Mouse (Mus musculus) spleen, postnatal 36 days (tissue): ENCODE measurements around the gene Zfp874a.
"Not testable (repeated sequence)": the region's sequence is repeated elsewhere in the genome, so short reads cannot be mapped to it uniquely, and the experiment has no call there.

Source experiments
- DNase-seq, 2 experiments: peaks; one replicate each; pipeline ENCODE4 v3.0.0; 2022; ENCODE audit warnings: low spot score in 2 of 2, mixed read lengths in 1 of 2

The Zfp874a gene

DNA sequence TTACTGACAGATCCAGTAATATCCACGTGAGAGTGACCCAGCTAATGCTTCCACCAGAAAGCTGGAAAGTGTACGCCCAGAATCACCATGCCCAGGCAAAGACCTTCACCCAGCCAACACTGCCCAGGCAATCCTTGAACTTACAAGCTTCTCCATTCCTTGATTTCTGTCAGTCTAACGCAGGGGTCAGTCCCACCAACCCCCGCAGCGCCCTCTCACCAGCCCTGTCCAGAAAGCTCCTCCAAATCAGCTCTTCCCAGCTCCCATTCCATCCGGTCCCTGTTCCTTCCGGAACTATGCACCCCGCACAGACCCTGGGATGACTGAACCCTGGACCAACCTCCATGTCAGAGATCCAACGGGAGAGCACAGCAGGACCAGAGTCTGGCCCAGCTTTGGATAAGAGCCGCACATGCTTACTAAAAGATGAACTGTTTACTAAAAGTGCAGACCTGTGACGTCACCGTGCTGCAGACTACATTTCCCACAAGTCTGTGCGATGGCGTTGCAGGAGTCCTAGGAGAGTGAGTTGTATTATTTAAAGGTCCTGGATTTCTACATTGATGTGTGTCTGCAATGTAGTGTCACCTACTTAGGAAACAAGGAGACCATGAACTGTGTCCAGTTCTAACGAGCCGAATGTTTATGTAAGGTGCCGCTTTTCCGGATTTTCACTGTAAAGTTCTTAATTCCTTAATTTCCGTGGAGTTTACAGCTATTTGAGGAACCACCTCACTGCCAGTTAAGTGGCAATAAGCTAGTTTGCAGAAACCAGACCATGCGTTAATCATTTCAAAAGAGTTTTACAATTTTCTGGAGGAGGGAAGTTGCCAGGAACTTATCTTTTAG lies at the start of gene Zfp874a:
Zfp874a (minus strand) TSS at position 453 of the 849 bp plus-strand sequence.
- peak; percentile 88 to 91 for DNase-seq

GRCm38 (mm10) chr13:67500908-67501307 lies 49.5 kb upstream of the Zfp874a start:
- DNase-seq, result no peak

- peak; percentile 85 to 87 for DNase-seq
Observed at GRCm38 (mm10) chr13:67500084-67500719, 48.8 kb upstream of the Zfp874a start, which contains the start of gene Zfp58. TSS of gene Zfp58 (minus strand) at chr13:67500555.

- DNase-seq, result no peak
Observed at GRCm38 (mm10) chr13:67495631-67496030, 44.2 kb upstream of the Zfp874a start.

DNA sequence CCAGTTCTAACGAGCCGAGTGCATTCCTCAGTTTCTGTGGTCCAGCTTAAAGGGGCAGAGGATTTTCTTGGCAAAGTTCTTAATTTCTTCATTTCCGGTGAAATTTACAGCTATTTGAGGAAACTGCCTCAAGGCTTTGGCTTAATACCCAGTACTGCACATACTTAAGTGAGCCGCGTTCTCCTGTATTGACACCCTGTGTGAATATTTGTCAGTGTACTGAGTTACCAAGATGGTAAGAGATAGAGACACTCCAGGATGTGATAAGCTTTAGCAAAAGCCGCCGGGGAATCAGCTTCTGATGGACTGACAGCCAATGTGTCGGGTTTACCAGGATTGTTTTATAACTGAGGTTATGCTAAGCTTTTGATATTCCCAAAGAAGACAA lies 33.0 kb upstream of the Zfp874a start:
- no peak for DNase-seq

DNA sequence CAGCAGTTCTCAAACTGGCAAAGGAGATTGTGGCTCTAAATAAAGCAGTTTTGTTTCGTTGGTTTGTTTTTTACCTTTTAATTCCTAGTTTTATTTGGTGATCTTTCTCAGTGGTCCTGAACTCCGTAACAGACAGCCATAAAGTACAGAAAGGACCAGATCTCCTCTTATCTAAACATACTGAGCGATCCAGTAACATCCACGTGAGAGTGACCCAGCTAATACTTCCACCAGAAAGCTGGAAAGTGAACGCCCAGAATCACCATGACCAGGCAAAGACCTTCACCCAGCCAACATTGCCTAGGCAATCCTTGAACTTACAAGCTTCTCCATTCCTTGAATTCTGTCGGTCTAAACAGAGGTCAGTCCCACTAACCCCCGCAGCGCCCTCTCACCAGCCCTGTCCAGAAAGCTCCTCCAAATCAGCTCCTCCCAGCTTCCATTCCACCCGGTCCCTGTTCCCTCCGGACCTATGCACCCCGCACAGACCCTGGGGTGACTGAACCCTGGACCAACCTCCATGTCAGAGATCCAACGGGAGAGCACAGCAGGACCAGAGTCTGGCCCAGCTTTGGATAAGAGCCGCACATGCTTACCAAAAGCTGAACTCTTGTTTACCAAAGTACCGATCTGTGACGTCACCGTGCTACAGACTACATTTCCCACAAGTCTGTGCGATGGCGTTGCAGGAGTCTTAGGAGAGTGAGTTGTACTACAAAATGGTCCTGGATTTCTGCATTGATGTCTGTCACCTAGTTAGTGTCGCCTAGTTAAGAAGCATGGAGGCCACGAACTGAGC lies 32.4 kb upstream of the Zfp874a start, which contains the start of gene Zfp874b:
Zfp874b (minus strand) TSS at position 634 of the 799 bp plus-strand sequence.
- DNase-seq, result peak; percentile 84 to 89

- DNase-seq, result no peak
Observed at GRCm38 (mm10) chr13:67481528-67481927, 30.1 kb upstream of the Zfp874a start.

DNA sequence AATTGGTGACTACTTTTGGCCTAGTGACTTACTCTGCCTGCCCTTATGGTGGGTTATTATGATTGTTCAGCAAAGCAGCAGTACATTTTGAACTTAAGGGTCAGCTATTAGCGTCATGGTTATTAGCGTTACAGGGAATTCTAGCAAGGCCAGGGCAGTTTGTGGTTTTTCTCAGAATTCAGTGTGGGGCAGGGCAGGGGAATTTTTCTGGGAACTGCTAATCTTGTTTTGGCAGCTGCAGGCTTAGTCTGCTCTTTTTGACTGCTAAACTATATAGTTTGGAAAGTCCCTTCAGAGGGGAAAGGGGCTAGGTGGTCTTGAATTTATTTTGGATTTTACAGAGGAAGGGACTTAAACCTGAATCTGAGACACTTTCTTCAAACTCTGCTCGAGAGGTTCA lies 17.9 kb upstream of the Zfp874a start:
- no peak for DNase-seq

GRCm38 (mm10) chr13:67463506-67464185 lies 12.2 kb upstream of the Zfp874a start:
- DNase-seq, result peak; percentile 43 to 47

- DNase-seq, result no peak
Observed at GRCm38 (mm10) chr13:67452021-67452309, 541 bp upstream of the Zfp874a start.

GRCm38 (mm10) chr13:67437095-67437494 lies 14.3 kb downstream of the Zfp874a start:
- DNase-seq, result not testable (repeated sequence)

GRCm38 (mm10) chr13:67428116-67428515 lies 23.3 kb downstream of the Zfp874a start:
- DNase-seq, result no peak

DNA sequence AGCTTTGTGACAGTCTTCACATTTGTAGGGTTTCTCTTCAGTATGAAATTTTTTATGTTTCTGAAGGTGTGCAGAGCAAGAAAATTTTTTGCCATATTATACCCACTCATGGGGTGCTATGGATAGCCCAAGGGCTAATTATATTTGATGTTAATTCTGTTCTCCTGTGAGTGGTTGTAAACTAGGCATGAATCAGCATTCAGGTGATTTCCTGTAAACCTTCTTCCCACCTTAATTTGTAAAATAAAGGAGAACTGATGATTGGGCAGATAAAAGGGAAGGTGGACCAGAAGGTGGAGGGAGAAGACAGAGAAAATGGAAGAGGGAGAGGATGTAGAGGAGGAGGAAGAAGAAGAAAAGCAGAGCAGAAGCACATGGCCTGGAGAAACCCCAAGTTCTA lies 25.7 kb downstream of the Zfp874a start:
- not testable (repeated sequence) for DNase-seq

DNA sequence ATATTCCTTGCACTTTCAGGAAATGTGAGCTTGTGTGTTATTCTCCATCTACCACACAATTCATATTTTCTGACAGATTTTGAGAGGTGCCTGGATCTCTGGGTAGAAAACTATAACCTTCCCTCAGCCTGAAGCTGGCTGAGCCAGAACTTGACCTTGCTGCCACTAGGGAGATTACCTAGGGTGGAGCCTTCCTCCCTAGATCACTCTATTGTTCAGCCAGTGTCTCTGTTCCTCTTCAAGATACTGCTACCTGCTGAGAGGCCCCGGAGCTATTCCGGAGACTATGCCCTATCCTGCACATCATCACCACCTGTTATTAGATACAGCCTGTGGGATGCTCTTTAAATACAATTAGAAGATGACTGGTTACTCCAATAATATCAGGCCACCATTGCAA lies 28.9 kb downstream of the Zfp874a start:
- not testable (repeated sequence) for DNase-seq

GRCm38 (mm10) chr13:67421207-67421857 lies 30.1 kb downstream of the Zfp874a start, which contains the start of gene Zfp459:
TSS of gene Zfp459 (minus strand) at chr13:67421418.
- peak; percentile 16 to 42 for DNase-seq

DNA sequence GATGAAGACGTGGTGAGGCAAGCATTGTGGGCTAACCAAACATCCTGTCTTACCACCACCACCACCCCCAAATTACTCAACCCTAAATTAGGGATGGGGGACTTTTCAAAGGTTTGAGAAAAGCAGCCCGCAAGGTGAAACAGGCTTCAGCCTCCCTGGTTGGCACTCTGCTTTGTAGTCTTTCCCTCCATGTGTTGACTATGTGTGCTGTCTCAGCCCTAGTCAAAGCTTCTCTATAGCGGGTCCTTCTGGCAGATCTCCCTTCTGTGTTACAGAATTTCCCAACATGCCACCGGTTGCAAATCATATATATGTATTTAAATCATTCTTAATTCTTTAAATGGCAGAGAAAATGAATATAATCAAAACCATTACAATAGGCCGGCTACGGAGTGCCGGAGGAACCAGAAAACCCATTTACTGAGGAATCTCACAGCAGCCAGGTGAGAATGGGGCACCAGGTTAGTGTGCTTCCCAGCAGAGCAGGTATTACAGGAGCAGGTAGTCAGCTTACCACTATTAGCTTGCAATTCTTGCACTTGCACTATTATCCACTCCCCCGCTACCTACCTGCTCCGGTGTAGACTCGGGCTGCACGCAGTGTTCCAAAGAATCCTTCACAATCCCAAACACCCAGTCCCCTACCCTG lies 30.7 kb downstream of the Zfp874a start:
- no peak for DNase-seq

GRCm38 (mm10) chr13:67416811-67417210 lies 34.6 kb downstream of the Zfp874a start:
- DNase-seq, result no peak

GRCm38 (mm10) chr13:67415759-67416158 lies 35.7 kb downstream of the Zfp874a start:
- DNase-seq, result no peak

DNA sequence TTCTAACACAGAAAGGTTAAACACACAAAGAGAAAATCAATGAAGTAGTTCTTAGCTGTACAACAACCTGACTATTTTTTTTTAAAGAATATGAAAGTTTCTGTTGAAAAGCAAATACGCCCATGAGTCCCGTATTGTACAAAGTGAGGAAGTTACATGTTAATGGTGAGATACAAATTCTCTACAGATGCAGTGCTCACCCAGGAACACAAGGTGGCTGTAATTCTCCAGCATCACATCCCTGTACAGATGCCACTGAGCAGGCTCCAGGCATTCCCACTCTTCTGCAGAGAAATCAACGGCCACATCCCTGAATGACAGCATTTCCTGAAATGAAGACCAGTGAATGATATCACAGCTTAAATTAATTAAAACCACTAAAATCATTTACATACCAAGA lies 37.8 kb downstream of the Zfp874a start:
- DNase-seq, result not testable (repeated sequence)

GRCm38 (mm10) chr13:67399183-67399903 lies 52.1 kb downstream of the Zfp874a start, which contains the start of gene Zfp429:
TSS of gene Zfp429 (minus strand) at chr13:67399819.
- peak; percentile 78 to 82 for DNase-seq
